Mouse (Mus musculus) pancreas, adult 10 weeks (tissue): ENCODE measurements around the gene Sytl5. TPM values are rescaled to one million over a fixed set of nuclear protein-coding genes. Genes with fewer than 3 reads are reported as not detected.

Experiments
- polyA plus RNA-seq: library from polyadenylated mRNA; stranded (reverse); fragments of 350-450 nt; fragmentation: Illumina TruSeq; extraction: RNeasy Lipid Tissue Mini Kit (QIAGEN cat#74804); gene quantifications from one replicate; pipeline ENCODE4 v1.2.3, GENCODE M21; 2015; ENCODE audit warnings: low read depth, low replicate concordance; ENCODE audit not compliant: insufficient read depth

The Sytl5 gene
- polyA plus RNA-seq, result 2.0 TPM

DNA sequence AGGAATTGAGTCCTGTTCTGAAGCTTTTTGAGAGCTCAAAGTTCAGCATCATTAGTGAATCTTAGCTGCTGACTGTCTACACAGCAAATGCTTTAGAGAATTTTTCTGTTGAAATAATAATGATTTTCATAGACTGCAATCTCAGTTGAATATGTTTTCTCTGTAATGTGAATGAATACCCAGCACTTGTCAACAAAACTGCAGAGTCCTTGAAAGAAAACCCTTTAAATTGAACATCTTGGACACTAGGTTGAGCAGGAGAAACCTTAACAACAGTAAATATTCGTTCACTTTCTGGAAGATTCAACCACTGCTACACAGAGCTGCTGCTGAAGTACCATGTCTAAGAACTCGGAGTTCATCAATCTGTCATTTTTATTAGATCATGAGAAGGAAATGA, at the start of gene Sytl5:
TSS of gene Sytl5 (plus strand) at position 301 of the 400 bp plus-strand sequence.

GRCm38 (mm10) chrX:9846628-9847027, 38.8 kb upstream of the Sytl5 start, which contains the start of gene Hypm:
Gene Hypm, plus strand, starts transcription at chrX:9846928.

GRCm38 (mm10) chrX:9849403-9849802, 36.0 kb upstream of the Sytl5 start, which contains the start of gene H2al3:
Gene H2al3, plus strand, starts transcription at chrX:9849703.

Other genes starting within 250 kb of the Sytl5 start
- gene Dynlt3, start 222.6 kb upstream of the Sytl5 start, polyA plus RNA-seq, result 20.5 TPM
- gene Hypm, start 38.7 kb upstream of the Sytl5 start, polyA plus RNA-seq, result not detected
- not detected for gene H2al3, start 35.9 kb upstream of the Sytl5 start, polyA plus RNA-seq
- gene Srpx, start 232.1 kb downstream of the Sytl5 start, polyA plus RNA-seq, result 5.1 TPM